Mouse (Mus musculus) megakaryocyte, embryonic 14.5 days (primary cell): ENCODE data around the gene Arhgef10l.

Source experiments
- FLI1 ChIP-seq: IDR thresholded peaks from 2 replicates; pipeline ENCODE4 v1.6.1; 2012; ENCODE audit warnings: low read length, inconsistent platforms, mixed read lengths
- GATA1 ChIP-seq: IDR thresholded peaks from 3 replicates; pipeline ENCODE4 v1.6.1; 2012; ENCODE audit warnings: mixed read lengths, low read length, inconsistent platforms, borderline replicate concordance

GRCm38 (mm10) chr4:140644701-140645100, 21.1 kb downstream of the Arhgef10l start:
- TF ChIP-seq GATA1 (no peak), FLI1 (no peak)
